Mouse (Mus musculus): ENCODE results near the gene Ldhc. TPM values are rescaled to one million over a fixed set of nuclear protein-coding genes. Genes with fewer than 3 reads are reported as not detected.
"Not testable (repeated sequence)": the region's sequence is repeated elsewhere in the genome, so short reads cannot be mapped to it uniquely, and the experiment has no call there.

The Ldhc gene
- polyA plus RNA-seq, 1 experiment from 2014 or later = not detected

GRCm38 (mm10) chr7:46876841-46877240 lies 15.8 kb downstream of the Ldhc start:
- H3K9me3 ChIP-seq (ENCODE audit: control insufficient read depth, low read length) = no peaks in the 10 kb centered on the region
- H3K4me2 ChIP-seq (ENCODE audit: low read depth) = no peak overlapping the region
- no peak overlapping the region for H3K4me3 ChIP-seq (ENCODE audit: low read depth, low read length)
- no peaks in the 10 kb centered on the region for H3K4me1 ChIP-seq (ENCODE audit: control insufficient read depth, insufficient read depth, low read length)
- H3K9ac ChIP-seq (ENCODE audit: low read length) = no peak overlapping the region
- 73% methylated on average over 4 of the region's 4 CpGs for WGBS
- H3K36me3 ChIP-seq (ENCODE audit: control insufficient read depth, insufficient read depth, low read length) = no peaks in the 10 kb centered on the region
- ATAC-seq (ENCODE audit: insufficient read depth, low FRiP score, low TSS enrichment) = no peak
- DNase-seq (ENCODE audit: low spot score) = no peak
- H3K27ac ChIP-seq (ENCODE audit: low read depth, low read length) = no peak overlapping the region
- H3K27me3 ChIP-seq (ENCODE audit: control insufficient read depth, insufficient read depth, low read length) = no peaks in the 10 kb centered on the region

- no peak overlapping the region for H3K9ac ChIP-seq (ENCODE audit: low read length)
- no peaks in the 10 kb centered on the region for H3K4me1 ChIP-seq (ENCODE audit: control insufficient read depth, insufficient read depth, low read length)
- DNase-seq (ENCODE audit: low spot score) = no peak
- no peaks in the 10 kb centered on the region for H3K9me3 ChIP-seq (ENCODE audit: control insufficient read depth, low read length)
- 82% methylated on average over 6 of the region's 6 CpGs for WGBS
- H3K4me2 ChIP-seq (ENCODE audit: low read depth) = no peak overlapping the region
- ATAC-seq (ENCODE audit: insufficient read depth, low FRiP score, low TSS enrichment) = no peak
- H3K27ac ChIP-seq (ENCODE audit: low read depth, low read length) = no peak overlapping the region
- H3K4me3 ChIP-seq (ENCODE audit: low read depth, low read length) = no peak overlapping the region
- no peaks in the 10 kb centered on the region for H3K27me3 ChIP-seq (ENCODE audit: control insufficient read depth, insufficient read depth, low read length)
- H3K36me3 ChIP-seq (ENCODE audit: control insufficient read depth, insufficient read depth, low read length) = no peaks in the 10 kb centered on the region
These were observed 16.3 kb downstream of the Ldhc start for GRCm38 (mm10) chr7:46877255-46877654.

GRCm38 (mm10) chr7:46879851-46880250 lies 18.8 kb downstream of the Ldhc start:
- no peak for DNase-seq (ENCODE audit: low spot score)
- H3K27me3 ChIP-seq (ENCODE audit: control insufficient read depth, insufficient read depth, low read length) = no peaks in the 10 kb centered on the region
- WGBS = 95% methylated on average over 5 of the region's 5 CpGs
- no peak overlapping the region for H3K4me3 ChIP-seq (ENCODE audit: low read depth, low read length)
- no peak overlapping the region for H3K4me2 ChIP-seq (ENCODE audit: low read depth)
- no peaks in the 10 kb centered on the region for H3K4me1 ChIP-seq (ENCODE audit: control insufficient read depth, insufficient read depth, low read length)
- H3K27ac ChIP-seq (ENCODE audit: low read depth, low read length) = no peak overlapping the region
- H3K36me3 ChIP-seq (ENCODE audit: control insufficient read depth, insufficient read depth, low read length) = peaks cover under 1% of the 10 kb centered on the region
- ATAC-seq (ENCODE audit: insufficient read depth, low FRiP score, low TSS enrichment) = no peak
- no peak overlapping the region for H3K9ac ChIP-seq (ENCODE audit: low read length)
- no peaks in the 10 kb centered on the region for H3K9me3 ChIP-seq (ENCODE audit: control insufficient read depth, low read length)

GRCm38 (mm10) chr7:46880992-46881391 lies 20.0 kb downstream of the Ldhc start:
- Histone ChIP-seq H3K27me3 (ENCODE audit: control insufficient read depth, insufficient read depth, low read length) (no peaks in the 10 kb centered on the region), H3K27ac (ENCODE audit: low read depth, low read length) (no peak overlapping the region), H3K9ac (ENCODE audit: low read length) (no peak overlapping the region), H3K36me3 (ENCODE audit: control insufficient read depth, insufficient read depth, low read length) (peaks cover 2% of the 10 kb centered on the region), H3K4me3 (ENCODE audit: low read depth, low read length) (no peak overlapping the region), H3K4me1 (ENCODE audit: control insufficient read depth, insufficient read depth, low read length) (no peaks in the 10 kb centered on the region), H3K4me2 (ENCODE audit: low read depth) (no peak overlapping the region), H3K9me3 (ENCODE audit: control insufficient read depth, low read length) (no peaks in the 10 kb centered on the region)
- ATAC-seq (ENCODE audit: insufficient read depth, low FRiP score, low TSS enrichment) = no peak
- DNase-seq (ENCODE audit: low spot score) = no peak
- 96% methylated on average over 2 of the region's 2 CpGs for WGBS

- H3K36me3 ChIP-seq (ENCODE audit: control insufficient read depth, insufficient read depth, low read length); H3K4me3 ChIP-seq (ENCODE audit: low read depth, low read length); H3K9me3 ChIP-seq (ENCODE audit: control insufficient read depth, low read length); H3K9ac ChIP-seq (ENCODE audit: low read length); H3K4me1 ChIP-seq (ENCODE audit: control insufficient read depth, insufficient read depth, low read length); DNase-seq (ENCODE audit: low spot score); H3K27ac ChIP-seq (ENCODE audit: low read depth, low read length); H3K4me2 ChIP-seq (ENCODE audit: low read depth); H3K27me3 ChIP-seq (ENCODE audit: control insufficient read depth, insufficient read depth, low read length); ATAC-seq (ENCODE audit: insufficient read depth, low FRiP score, low TSS enrichment): not testable (repeated sequence)
- 84% methylated on average over 6 of the region's 8 CpGs for WGBS
These were observed 20.9 kb downstream of the Ldhc start for GRCm38 (mm10) chr7:46881941-46882340.

GRCm38 (mm10) chr7:46883304-46883703 lies 22.3 kb downstream of the Ldhc start:
- no peaks in the 10 kb centered on the region for H3K4me1 ChIP-seq (ENCODE audit: control insufficient read depth, insufficient read depth, low read length)

GRCm38 (mm10) chr7:46895511-46895910 lies 34.5 kb downstream of the Ldhc start:
- Histone ChIP-seq H3K36me3 (ENCODE audit: control insufficient read depth, insufficient read depth, low read length) (peaks cover 25% of the 10 kb centered on the region), H3K27me3 (ENCODE audit: control insufficient read depth, insufficient read depth, low read length) (no peaks in the 10 kb centered on the region), H3K4me2 (ENCODE audit: low read depth) (no peak overlapping the region), H3K9ac (ENCODE audit: low read length) (no peak overlapping the region), H3K4me1 (ENCODE audit: control insufficient read depth, insufficient read depth, low read length) (no peaks in the 10 kb centered on the region), H3K9me3 (ENCODE audit: control insufficient read depth, low read length) (no peaks in the 10 kb centered on the region), H3K27ac (ENCODE audit: low read depth, low read length) (no peak overlapping the region), H3K4me3 (ENCODE audit: low read depth, low read length) (no peak overlapping the region)
- DNase-seq (ENCODE audit: low spot score) (no peak), ATAC-seq (ENCODE audit: insufficient read depth, low FRiP score, low TSS enrichment) (no peak)
- 96% methylated on average over 3 of the region's 3 CpGs for WGBS

More at GRCm38 (mm10) chr7:46883304-46883703, 22.3 kb downstream of the Ldhc start:
- WGBS = 87% methylated on average over 3 of the region's 3 CpGs
- H3K9ac ChIP-seq (ENCODE audit: low read length) = no peak overlapping the region
- H3K27me3 ChIP-seq (ENCODE audit: control insufficient read depth, insufficient read depth, low read length) = no peaks in the 10 kb centered on the region
- peaks cover 8% of the 10 kb centered on the region for H3K36me3 ChIP-seq (ENCODE audit: control insufficient read depth, insufficient read depth, low read length)
- no peak for ATAC-seq (ENCODE audit: insufficient read depth, low FRiP score, low TSS enrichment)
- DNase-seq (ENCODE audit: low spot score) = no peak
- no peak overlapping the region for H3K27ac ChIP-seq (ENCODE audit: low read depth, low read length)
- H3K4me2 ChIP-seq (ENCODE audit: low read depth) = no peak overlapping the region
- H3K9me3 ChIP-seq (ENCODE audit: control insufficient read depth, low read length) = no peaks in the 10 kb centered on the region
- H3K4me3 ChIP-seq (ENCODE audit: low read depth, low read length) = no peak overlapping the region

GRCm38 (mm10) chr7:46899343-46899742 lies 38.3 kb downstream of the Ldhc start:
- Histone ChIP-seq H3K9me3 (ENCODE audit: control insufficient read depth, low read length) (no peaks in the 10 kb centered on the region), H3K4me1 (ENCODE audit: control insufficient read depth, insufficient read depth, low read length) (no peaks in the 10 kb centered on the region), H3K4me3 (ENCODE audit: low read depth, low read length) (no peak overlapping the region), H3K27ac (ENCODE audit: low read depth, low read length) (no peak overlapping the region), H3K9ac (ENCODE audit: low read length) (no peak overlapping the region), H3K36me3 (ENCODE audit: control insufficient read depth, insufficient read depth, low read length) (peaks cover 22% of the 10 kb centered on the region), H3K4me2 (ENCODE audit: low read depth) (no peak overlapping the region), H3K27me3 (ENCODE audit: control insufficient read depth, insufficient read depth, low read length) (no peaks in the 10 kb centered on the region)
- 91% methylated on average over 3 of the region's 3 CpGs for WGBS
- DNase-seq (ENCODE audit: low spot score) (no peak), ATAC-seq (ENCODE audit: insufficient read depth, low FRiP score, low TSS enrichment) (no peak)

- ATAC-seq (ENCODE audit: insufficient read depth, low FRiP score, low TSS enrichment) = no peak
- WGBS = 94% methylated on average over 3 of the region's 3 CpGs
- DNase-seq (ENCODE audit: low spot score) = no peak
These were observed 50.2 kb downstream of the Ldhc start for GRCm38 (mm10) chr7:46911250-46911649.

More at GRCm38 (mm10) chr7:46911250-46911649, 50.2 kb downstream of the Ldhc start:
- H3K27ac ChIP-seq (ENCODE audit: low read depth, low read length) = no peak overlapping the region
- no peak overlapping the region for H3K9ac ChIP-seq (ENCODE audit: low read length)
- no peaks in the 10 kb centered on the region for H3K4me1 ChIP-seq (ENCODE audit: control insufficient read depth, insufficient read depth, low read length)
- peaks cover 22% of the 10 kb centered on the region for H3K36me3 ChIP-seq (ENCODE audit: control insufficient read depth, insufficient read depth, low read length)
- H3K4me2 ChIP-seq (ENCODE audit: low read depth) = no peak overlapping the region
- H3K9me3 ChIP-seq (ENCODE audit: control insufficient read depth, low read length) = no peaks in the 10 kb centered on the region
- H3K4me3 ChIP-seq (ENCODE audit: low read depth, low read length) = no peak overlapping the region
- H3K27me3 ChIP-seq (ENCODE audit: control insufficient read depth, insufficient read depth, low read length) = no peaks in the 10 kb centered on the region

Measured in neural tube, embryonic 11.5 days (tissue).